Mouse (Mus musculus): ENCODE data around the gene Rasip1. TPM values are rescaled to one million over a fixed set of nuclear protein-coding genes. Genes with fewer than 3 reads are reported as not detected.

Gene Rasip1
- polyA plus RNA-seq (2011; ENCODE audit: insufficient read length, low read depth, missing spikeins), result 0.15 and 0.37 TPM in 2 replicates

GRCm38 (mm10) chr7:45627261-45627660 lies at the start of gene Rasip1:
TSS of gene Rasip1 (plus strand) at chr7:45627488.
- Histone ChIP-seq H3K27ac (ENCODE audit: insufficient read depth, low read length) (no peak within 1 kb of the TSS), H3K4me1 (ENCODE audit: control insufficient read depth, insufficient read depth, low read length) (no peaks in the 10 kb centered on the region), H3K4me3 (ENCODE audit: insufficient read depth, low read length) (peak within 1 kb of the TSS; percentile 17; the same call in 1 of the 2 replicates)
- TF ChIP-seq CTCF (IDR thresholded peaks at IDR 0.05; ENCODE audit: borderline replicate concordance, insufficient read depth, low read length) (no peak), POLR2A (IDR thresholded peaks at IDR 0.05; ENCODE audit: low read depth, low read length) (no peak)

DNA sequence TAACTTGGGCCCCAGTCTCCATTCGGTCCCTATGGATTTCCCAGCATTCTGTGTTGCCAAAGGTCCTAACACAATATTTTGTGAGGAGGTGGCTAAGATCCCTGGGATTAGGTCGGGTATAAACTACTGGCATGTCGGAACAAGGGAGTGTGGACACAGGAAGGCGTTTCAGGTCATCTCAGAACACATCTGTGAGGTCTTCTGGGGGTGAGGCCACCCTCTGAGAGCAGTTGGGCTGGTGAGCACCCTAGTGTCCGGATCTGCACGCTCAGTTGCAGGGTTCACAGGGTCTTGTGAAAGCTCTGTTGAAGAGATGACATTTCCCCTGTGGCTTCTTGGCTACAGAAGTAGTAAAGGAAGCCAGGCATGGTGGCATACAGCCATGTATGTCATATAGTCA lies 41.4 kb upstream of the Rasip1 start:
- Histone ChIP-seq H3K4me3 (ENCODE audit: insufficient read depth, low read length) (no peak overlapping the region), H3K4me1 (ENCODE audit: control insufficient read depth, insufficient read depth, low read length) (no peaks in the 10 kb centered on the region), H3K27ac (ENCODE audit: insufficient read depth, low read length) (no peak overlapping the region)
- no peak for TF ChIP-seq CTCF (IDR thresholded peaks at IDR 0.05; ENCODE audit: borderline replicate concordance, insufficient read depth, low read length)
- TF ChIP-seq POLR2A (IDR thresholded peaks at IDR 0.05; ENCODE audit: low read depth, low read length), result no peak

DNA sequence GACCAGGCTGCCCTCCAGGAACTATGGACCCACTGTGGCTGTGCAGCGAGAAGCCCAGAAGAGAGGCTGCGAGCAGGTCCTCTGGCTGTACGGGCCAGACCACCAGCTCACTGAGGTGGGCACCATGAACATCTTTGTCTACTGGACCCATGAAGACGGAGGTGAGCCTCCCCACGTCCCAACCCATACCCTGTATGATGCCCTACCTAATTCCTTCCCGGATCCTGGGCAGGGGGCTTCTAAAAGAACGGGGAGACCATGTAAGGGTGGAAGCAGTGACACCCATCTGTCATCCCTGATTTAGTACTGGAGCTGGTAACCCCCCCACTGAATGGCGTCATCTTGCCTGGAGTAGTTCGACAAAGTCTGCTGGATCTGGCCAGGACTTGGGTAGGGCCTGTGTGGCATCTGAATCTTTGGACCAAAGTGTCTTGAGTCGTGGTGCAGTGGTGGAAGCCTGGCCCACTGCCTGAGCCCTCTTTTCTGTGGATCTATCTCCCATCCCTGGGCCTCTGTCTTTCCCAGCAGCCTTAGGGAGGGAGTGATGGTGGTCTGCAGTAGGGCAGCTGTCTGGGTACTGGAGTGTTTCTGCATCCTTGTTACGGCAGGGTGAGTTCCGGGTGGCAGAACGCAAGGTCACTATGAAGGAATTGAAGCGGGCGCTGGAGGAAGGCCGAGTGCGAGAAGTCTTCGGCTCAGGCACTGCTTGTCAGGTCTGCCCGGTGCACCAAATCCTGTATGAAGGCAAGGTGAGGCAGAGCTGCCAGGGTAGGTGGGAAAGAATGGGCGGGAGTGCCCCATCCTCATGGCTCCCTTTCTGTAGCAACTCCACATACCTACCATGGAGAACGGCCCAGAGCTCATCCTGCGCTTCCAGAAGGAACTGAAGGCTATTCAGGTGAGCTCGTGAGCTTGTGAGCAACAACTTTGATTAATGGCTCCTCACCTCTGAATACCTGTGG lies 39.4 kb upstream of the Rasip1 start:
- H3K27ac ChIP-seq (ENCODE audit: insufficient read depth, low read length), result no peak overlapping the region
- H3K4me1 ChIP-seq (ENCODE audit: control insufficient read depth, insufficient read depth, low read length), result no peaks in the 10 kb centered on the region
- TF ChIP-seq POLR2A (IDR thresholded peaks at IDR 0.05; ENCODE audit: low read depth, low read length), result no peak
- no peak overlapping the region for H3K4me3 ChIP-seq (ENCODE audit: insufficient read depth, low read length)

DNA sequence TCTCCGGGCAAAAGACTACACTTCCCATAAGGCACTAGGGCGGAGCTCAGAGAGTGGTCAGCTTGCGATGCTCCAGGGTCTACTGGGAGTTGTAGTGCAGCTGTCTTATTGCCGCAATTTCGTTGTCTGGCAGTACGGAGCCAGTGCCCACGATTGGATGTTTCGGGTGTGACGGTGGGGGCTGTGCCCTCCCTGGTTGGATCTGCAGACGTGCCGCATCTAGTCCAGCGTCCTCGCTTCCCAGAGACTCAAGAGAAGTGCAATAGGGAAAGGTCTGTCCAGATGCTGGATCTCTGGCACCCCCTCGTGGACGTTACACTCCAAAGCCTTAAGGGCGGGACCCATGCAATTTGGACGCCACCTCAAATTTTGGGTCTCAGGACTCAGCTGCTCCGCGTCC lies 38.1 kb upstream of the Rasip1 start:
- H3K4me3 ChIP-seq (ENCODE audit: insufficient read depth, low read length), result no peak overlapping the region
- no peaks in the 10 kb centered on the region for H3K4me1 ChIP-seq (ENCODE audit: control insufficient read depth, insufficient read depth, low read length)
- TF ChIP-seq CTCF (IDR thresholded peaks at IDR 0.05; ENCODE audit: borderline replicate concordance, insufficient read depth, low read length) (peak; percentile 63; the same call in 1 of the 2 replicates), POLR2A (IDR thresholded peaks at IDR 0.05; ENCODE audit: low read depth, low read length) (no peak)
- H3K27ac ChIP-seq (ENCODE audit: insufficient read depth, low read length), result no peak overlapping the region

- TF ChIP-seq CTCF (IDR thresholded peaks at IDR 0.05; ENCODE audit: borderline replicate concordance, insufficient read depth, low read length) (no peak), POLR2A (IDR thresholded peaks at IDR 0.05; ENCODE audit: low read depth, low read length) (no peak)
- Histone ChIP-seq H3K27ac (ENCODE audit: insufficient read depth, low read length) (no peak overlapping the region), H3K4me1 (ENCODE audit: control insufficient read depth, insufficient read depth, low read length) (no peaks in the 10 kb centered on the region), H3K4me3 (ENCODE audit: insufficient read depth, low read length) (no peak overlapping the region)
Measured at GRCm38 (mm10) chr7:45589898-45590297, 37.4 kb upstream of the Rasip1 start.

- Histone ChIP-seq H3K4me3 (ENCODE audit: insufficient read depth, low read length) (no peak overlapping the region), H3K27ac (ENCODE audit: insufficient read depth, low read length) (no peak overlapping the region), H3K4me1 (ENCODE audit: control insufficient read depth, insufficient read depth, low read length) (no peaks in the 10 kb centered on the region)
- TF ChIP-seq CTCF (IDR thresholded peaks at IDR 0.05; ENCODE audit: borderline replicate concordance, insufficient read depth, low read length), result no peak
Measured at GRCm38 (mm10) chr7:45590874-45591273, 36.4 kb upstream of the Rasip1 start.

DNA sequence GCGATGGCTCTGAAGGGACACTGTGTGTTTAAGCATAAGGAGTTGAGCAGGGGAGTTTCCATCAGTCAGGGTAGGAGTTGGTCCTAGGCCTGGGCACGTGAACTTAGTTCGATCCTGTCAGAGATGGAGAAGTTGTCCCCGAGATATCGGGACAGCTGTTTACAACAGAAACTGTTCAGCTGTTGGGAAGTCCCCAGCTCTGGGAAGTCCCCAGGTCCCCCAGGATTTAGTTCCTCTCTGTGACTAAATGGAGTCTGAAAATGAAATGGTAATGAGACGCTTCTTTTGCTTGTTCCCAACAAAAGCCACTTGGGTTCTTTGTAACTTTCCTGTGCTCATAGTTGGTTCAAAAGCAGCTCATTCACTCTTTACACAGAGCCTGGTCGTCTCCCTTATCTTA lies 35.4 kb upstream of the Rasip1 start:
- no peak overlapping the region for H3K27ac ChIP-seq (ENCODE audit: insufficient read depth, low read length)
- no peak overlapping the region for H3K4me3 ChIP-seq (ENCODE audit: insufficient read depth, low read length)
- no peaks in the 10 kb centered on the region for H3K4me1 ChIP-seq (ENCODE audit: control insufficient read depth, insufficient read depth, low read length)
- TF ChIP-seq POLR2A (IDR thresholded peaks at IDR 0.05; ENCODE audit: low read depth, low read length) (no peak), CTCF (IDR thresholded peaks at IDR 0.05; ENCODE audit: borderline replicate concordance, insufficient read depth, low read length) (no peak)

- H3K4me3 ChIP-seq (ENCODE audit: insufficient read depth, low read length), result no peak overlapping the region
Measured at GRCm38 (mm10) chr7:45593118-45593815, 34.0 kb upstream of the Rasip1 start.

GRCm38 (mm10) chr7:45595176-45595575 lies 32.1 kb upstream of the Rasip1 start:
- TF ChIP-seq POLR2A (IDR thresholded peaks at IDR 0.05; ENCODE audit: low read depth, low read length) (no peak), CTCF (IDR thresholded peaks at IDR 0.05; ENCODE audit: borderline replicate concordance, insufficient read depth, low read length) (no peak)
- Histone ChIP-seq H3K4me3 (ENCODE audit: insufficient read depth, low read length) (no peak overlapping the region), H3K4me1 (ENCODE audit: control insufficient read depth, insufficient read depth, low read length) (no peaks in the 10 kb centered on the region), H3K27ac (ENCODE audit: insufficient read depth, low read length) (no peak overlapping the region)

More at GRCm38 (mm10) chr7:45593118-45593815, 34.0 kb upstream of the Rasip1 start:
- Histone ChIP-seq H3K4me1 (ENCODE audit: control insufficient read depth, insufficient read depth, low read length) (no peaks in the 10 kb centered on the region), H3K27ac (ENCODE audit: insufficient read depth, low read length) (no peak overlapping the region)
- TF ChIP-seq CTCF (IDR thresholded peaks at IDR 0.05; ENCODE audit: borderline replicate concordance, insufficient read depth, low read length) (peak; percentile 71), POLR2A (IDR thresholded peaks at IDR 0.05; ENCODE audit: low read depth, low read length) (no peak)

- no peak for TF ChIP-seq POLR2A (IDR thresholded peaks at IDR 0.05; ENCODE audit: low read depth, low read length)
- no peak for TF ChIP-seq CTCF (IDR thresholded peaks at IDR 0.05; ENCODE audit: borderline replicate concordance, insufficient read depth, low read length)
- Histone ChIP-seq H3K27ac (ENCODE audit: insufficient read depth, low read length) (no peak overlapping the region), H3K4me1 (ENCODE audit: control insufficient read depth, insufficient read depth, low read length) (no peaks in the 10 kb centered on the region), H3K4me3 (ENCODE audit: insufficient read depth, low read length) (no peak overlapping the region)
Measured at GRCm38 (mm10) chr7:45596107-45596506, 31.2 kb upstream of the Rasip1 start.
